Mouse (Mus musculus) midbrain, embryonic 11.5 days (tissue): ENCODE data around the gene Zcchc13. TPM values are rescaled to one million over a fixed set of nuclear protein-coding genes. Genes with fewer than 3 reads are reported as not detected.

Experiments used
- ATAC-seq: fragments of 200-750 bp; cut with Nextera tagmentation; 2 replicates; pipeline ENCODE4 v1.8.0; 2017; ENCODE audit warnings: moderate TSS enrichment, moderate library complexity; ENCODE audit not compliant: low FRiP score
- DNase-seq: peaks from one replicate; pipeline ENCODE4 v3.0.0; 2015; ENCODE audit warnings: low spot score; ENCODE audit errors: missing footprints
- H3K27ac ChIP-seq: fragments of 300-500 bp; sonication (generic); 2 replicates; pipeline ENCODE4 v1.5.1; 2014; ENCODE audit warnings: low read depth, low read length
- H3K27me3 ChIP-seq: fragments of 300-500 bp; sonication (generic); 2 replicates; pipeline ENCODE4 v1.6.1; 2014; ENCODE audit warnings: mild to moderate bottlenecking, low read length, moderate library complexity, mixed read lengths; ENCODE audit not compliant: control insufficient read depth, insufficient read depth
- H3K36me3 ChIP-seq: fragments of 300-500 bp; sonication (generic); 2 replicates; pipeline ENCODE4 v1.6.1; 2014; ENCODE audit warnings: mild to moderate bottlenecking, low read length, moderate library complexity, mixed read lengths; ENCODE audit not compliant: control insufficient read depth, insufficient read depth
- H3K4me1 ChIP-seq: fragments of 300-500 bp; sonication (generic); 2 replicates; pipeline ENCODE4 v1.6.1; 2014; ENCODE audit warnings: low read length; ENCODE audit not compliant: control insufficient read depth, insufficient read depth
- H3K4me2 ChIP-seq: fragments of 300-500 bp; sonication (generic); 2 replicates; pipeline ENCODE4 v1.6.1; 2014; ENCODE audit warnings: mild to moderate bottlenecking, moderate library complexity
- H3K4me3 ChIP-seq: fragments of 300-500 bp; sonication (generic); 2 replicates; pipeline ENCODE4 v1.5.1; 2014; ENCODE audit warnings: low read depth, low read length
- H3K9ac ChIP-seq: fragments of 300-500 bp; sonication (generic); 2 replicates; pipeline ENCODE4 v1.6.1; 2014; ENCODE audit warnings: low read length
- H3K9me3 ChIP-seq: fragments of 300-500 bp; sonication (generic); 2 replicates; pipeline ENCODE4 v1.6.1; 2016; ENCODE audit warnings: low read length; ENCODE audit not compliant: control insufficient read depth
- WGBS: fragments of 180-500 bp; shearing (Covaris S2); extraction: QIAGEN DNeasy Blood & Tissue Kit; methylation state at CpG from one replicate; pipeline ENCODE4 v1.1.7; 2014; 5-methylcytosine and 5-hydroxymethylcytosine counted together
- polyA plus RNA-seq: library from polyadenylated mRNA; unstranded; fragments of >200 nt; fragmentation: Nextera tagmentation; extraction: Ambion mirVana; gene quantifications from 2 replicates; pipeline ENCODE4 v1.2.1, GENCODE M21; 2014

Gene Zcchc13
- polyA plus RNA-seq, 1 experiment from 2014 or later = not detected

- ATAC-seq = no peak
- Histone ChIP-seq H3K4me3 (no peak overlapping the region), H3K4me2 (peak overlapping the region; percentile 50)
These were observed 14.9 kb upstream of the Zcchc13 start for GRCm38 (mm10) chrX:103615453-103615852.

GRCm38 (mm10) chrX:103616162-103616535, 14.2 kb upstream of the Zcchc13 start:
- WGBS = 59% methylated on average over 19 of the region's 19 CpGs
- no peaks in the 10 kb centered on the region for H3K27me3 ChIP-seq
- no peaks in the 10 kb centered on the region for H3K36me3 ChIP-seq
- peak overlapping the region; percentile 41 for H3K4me3 ChIP-seq
- H3K4me1 ChIP-seq = peaks cover 5% of the 10 kb centered on the region
- ATAC-seq (peak; percentile 23; the same call in 1 of the 2 replicates), DNase-seq (peak; percentile 87)
- H3K9ac ChIP-seq = peak overlapping the region; percentile 67
- peak overlapping the region; percentile 50 for H3K4me2 ChIP-seq
- no peaks in the 10 kb centered on the region for H3K9me3 ChIP-seq
- H3K27ac ChIP-seq = peak overlapping the region; percentile 91; the same call in 1 of the 2 replicates

More at GRCm38 (mm10) chrX:103615453-103615852, 14.9 kb upstream of the Zcchc13 start:
- H3K27me3 ChIP-seq = no peaks in the 10 kb centered on the region
- H3K36me3 ChIP-seq = no peaks in the 10 kb centered on the region
- peaks cover 5% of the 10 kb centered on the region for H3K4me1 ChIP-seq
- DNase-seq = no peak
- H3K9me3 ChIP-seq = no peaks in the 10 kb centered on the region
- H3K9ac ChIP-seq = no peak overlapping the region; the same call in 1 of the 2 replicates
- no peak overlapping the region for H3K27ac ChIP-seq
- 77% methylated on average over 4 of the region's 4 CpGs for WGBS

GRCm38 (mm10) chrX:103616536-103617404, 13.6 kb upstream of the Zcchc13 start:
- Histone ChIP-seq H3K9ac (peak overlapping the region; percentile 67), H3K36me3 (no peaks in the 10 kb centered on the region), H3K4me2 (peak overlapping the region; percentile 50), H3K27me3 (no peaks in the 10 kb centered on the region), H3K9me3 (no peaks in the 10 kb centered on the region), H3K4me1 (peaks cover 9% of the 10 kb centered on the region), H3K27ac (peak overlapping the region; percentile 91), H3K4me3 (peak overlapping the region; percentile 41)
- under 1% methylated on average over 28 of the region's 50 CpGs for WGBS
- ATAC-seq (peak; percentile 97), DNase-seq (peak; percentile 97)

GRCm38 (mm10) chrX:103617405-103618095, 12.8 kb upstream of the Zcchc13 start:
- Histone ChIP-seq H3K36me3 (no peaks in the 10 kb centered on the region), H3K4me1 (peaks cover 9% of the 10 kb centered on the region), H3K4me3 (peak overlapping the region; percentile 41; the same call in 1 of the 2 replicates), H3K9ac (peak overlapping the region; percentile 58), H3K4me2 (peak overlapping the region; percentile 50), H3K27me3 (no peaks in the 10 kb centered on the region), H3K9me3 (no peaks in the 10 kb centered on the region), H3K27ac (peak overlapping the region; percentile 91)
- 25% methylated on average over 8 of the region's 8 CpGs for WGBS
- DNase-seq = peak; percentile 91
- no peak for ATAC-seq

- WGBS = 8% methylated on average over 8 of the region's 8 CpGs
- no peaks in the 10 kb centered on the region for H3K9me3 ChIP-seq
- peaks cover 9% of the 10 kb centered on the region for H3K4me1 ChIP-seq
- peak overlapping the region; percentile 73 for H3K9ac ChIP-seq
- no peaks in the 10 kb centered on the region for H3K36me3 ChIP-seq
- peak overlapping the region; percentile 33 for H3K4me3 ChIP-seq
- ATAC-seq (peak; percentile 23), DNase-seq (peak; percentile 90)
- peak overlapping the region; percentile 44; the same call in 1 of the 2 replicates for H3K27ac ChIP-seq
- H3K27me3 ChIP-seq = no peaks in the 10 kb centered on the region
- peak overlapping the region; percentile 63 for H3K4me2 ChIP-seq
These were observed 8.6 kb upstream of the Zcchc13 start for GRCm38 (mm10) chrX:103621799-103622198.

GRCm38 (mm10) chrX:103622260-103622934, 8.0 kb upstream of the Zcchc13 start:
- ATAC-seq (peak; percentile 95), DNase-seq (peak; percentile 98)
- Histone ChIP-seq H3K9ac (peak overlapping the region; percentile 73), H3K4me3 (peak overlapping the region; percentile 41), H3K27me3 (no peaks in the 10 kb centered on the region), H3K4me1 (peaks cover 9% of the 10 kb centered on the region), H3K36me3 (no peaks in the 10 kb centered on the region), H3K27ac (peak overlapping the region; percentile 44; the same call in 1 of the 2 replicates), H3K4me2 (peak overlapping the region; percentile 63), H3K9me3 (no peaks in the 10 kb centered on the region)
- WGBS = 2% methylated on average over 33 of the region's 33 CpGs

- Histone ChIP-seq H3K9ac (peak overlapping the region; percentile 67), H3K36me3 (no peaks in the 10 kb centered on the region), H3K4me3 (peak overlapping the region; percentile 41), H3K27me3 (no peaks in the 10 kb centered on the region), H3K4me1 (peaks cover 7% of the 10 kb centered on the region), H3K9me3 (no peaks in the 10 kb centered on the region), H3K4me2 (peak overlapping the region; percentile 53), H3K27ac (no peak overlapping the region)
- DNase-seq = peak; percentile 88
- 0 out of 2 replicates have a peak, but pooled peaks have one; percentile 0 for ATAC-seq
- WGBS = 4% methylated on average over 13 of the region's 13 CpGs
These were observed 7.5 kb upstream of the Zcchc13 start for GRCm38 (mm10) chrX:103622935-103623280.

GRCm38 (mm10) chrX:103623411-103623845, 7.0 kb upstream of the Zcchc13 start:
- WGBS = 2% methylated on average over 27 of the region's 28 CpGs
- Histone ChIP-seq H3K4me2 (peak overlapping the region; percentile 53), H3K4me3 (peak overlapping the region; percentile 41), H3K27ac (no peak overlapping the region), H3K9ac (peak overlapping the region; percentile 67), H3K27me3 (no peaks in the 10 kb centered on the region), H3K4me1 (peaks cover 4% of the 10 kb centered on the region), H3K9me3 (no peaks in the 10 kb centered on the region), H3K36me3 (no peaks in the 10 kb centered on the region)
- DNase-seq (peak; percentile 91), ATAC-seq (no peak)
